Mouse (Mus musculus): ENCODE data around the gene Sema4b. TPM values are rescaled to one million over a fixed set of nuclear protein-coding genes. Genes with fewer than 3 reads are reported as not detected.

Gene Sema4b
- polyA plus RNA-seq, 1 experiment from 2014 or later = 15.9 TPM

DNA sequence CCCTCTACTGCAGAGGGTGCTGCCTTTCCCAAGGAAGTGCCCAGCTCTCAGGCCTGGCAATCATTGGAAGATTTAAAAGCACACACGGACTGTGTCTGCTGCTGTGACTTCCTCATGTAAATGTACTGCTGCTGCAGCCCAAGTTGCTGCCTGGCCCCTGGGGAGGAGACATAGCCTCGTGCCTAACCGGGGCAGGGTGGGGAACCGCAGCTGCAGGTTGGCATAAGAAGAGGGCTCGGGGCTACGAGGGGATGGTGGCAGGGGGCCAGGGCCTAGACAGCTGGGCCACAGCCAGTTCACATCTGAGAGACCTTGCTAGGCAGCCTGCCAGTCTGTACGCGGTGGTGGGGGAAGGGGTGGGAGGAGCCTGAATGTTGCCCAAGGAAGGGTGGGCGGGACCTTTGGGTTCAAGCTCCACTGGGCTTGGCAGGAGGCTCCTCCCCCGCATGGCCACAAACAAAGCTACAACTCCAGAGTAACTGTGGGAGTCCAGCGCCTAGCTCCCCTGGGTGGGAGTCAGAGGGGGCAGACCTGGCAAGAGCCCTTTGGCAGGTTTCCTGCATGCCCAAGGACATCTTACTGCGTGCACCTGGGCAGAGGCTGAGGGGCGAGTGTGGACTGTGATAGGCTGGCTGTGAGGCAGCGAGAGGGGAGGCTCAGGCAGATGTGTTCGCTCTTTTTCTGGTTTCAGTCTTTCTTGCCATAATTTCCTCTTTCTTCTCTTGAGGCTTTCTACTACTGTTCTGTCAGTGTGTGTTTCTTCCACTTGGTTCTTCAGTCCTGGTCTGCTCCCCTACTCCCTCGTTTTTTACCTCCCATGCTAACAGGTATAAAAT, 5.8 kb downstream of the Sema4b start:
- WGBS = 10% methylated on average over 16 of the region's 16 CpGs
- Histone ChIP-seq H3K27me3 (ENCODE audit: poor library complexity, severe bottlenecking) (no peaks in the 10 kb centered on the region), H3K9me3 (no peaks in the 10 kb centered on the region), H3K27ac (peak overlapping the region; percentile 91), H3K36me3 (replicated peaks) (peaks cover 6% of the 10 kb centered on the region), H3K4me3 (peak overlapping the region; percentile 47), H3K4me1 (peaks cover 74% of the 10 kb centered on the region)
- peak; percentile 82 for DNase-seq (ENCODE audit: extremely low spot score, low spot score)

DNA sequence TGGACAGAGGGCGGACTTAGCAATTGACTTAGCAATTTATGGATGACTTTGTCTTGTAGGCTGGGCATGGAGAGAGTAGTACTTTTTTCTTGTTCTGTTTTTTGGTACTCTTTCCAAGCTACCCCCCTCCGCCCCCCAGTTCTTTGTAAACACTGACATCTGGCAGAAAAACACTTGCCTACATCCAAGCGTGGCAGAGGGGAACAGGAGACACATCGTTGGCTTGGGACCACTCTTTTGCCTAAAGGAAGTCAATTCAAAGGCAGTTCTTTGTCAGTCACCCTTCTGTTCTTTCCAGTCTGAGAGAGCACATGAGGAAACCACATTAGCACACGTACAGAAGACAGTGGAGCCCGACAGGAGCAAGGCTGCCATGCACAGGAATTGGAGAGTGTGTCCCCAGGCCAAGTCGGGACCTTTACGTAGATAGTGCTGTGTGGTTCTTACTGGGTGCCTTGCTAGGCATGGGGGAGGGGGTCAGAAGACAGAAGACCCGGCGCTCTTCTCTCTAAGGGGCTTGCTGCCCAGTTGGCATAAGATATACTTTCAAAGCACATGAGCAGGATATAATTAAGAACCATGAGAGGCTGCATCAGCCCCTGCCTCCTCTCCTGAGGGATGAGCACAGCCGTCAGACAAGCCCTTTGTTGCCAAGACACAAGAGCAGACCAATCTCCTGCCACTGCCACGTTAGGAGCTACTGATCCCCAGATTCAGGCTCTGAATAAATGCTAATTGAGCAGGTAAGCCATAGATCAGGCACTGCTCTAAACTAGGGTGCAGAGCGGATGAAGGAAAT, 7.5 kb downstream of the Sema4b start:
- H3K27ac ChIP-seq = peak overlapping the region; percentile 2; the same call in 1 of the 2 replicates
- H3K9me3 ChIP-seq = no peaks in the 10 kb centered on the region
- peaks cover 74% of the 10 kb centered on the region for H3K4me1 ChIP-seq
- 71% methylated on average over 13 of the region's 13 CpGs for WGBS
- DNase-seq (ENCODE audit: extremely low spot score, low spot score) = no peak
- H3K4me3 ChIP-seq = no peak overlapping the region
- no peaks in the 10 kb centered on the region for H3K27me3 ChIP-seq (ENCODE audit: poor library complexity, severe bottlenecking)
- peaks cover 6% of the 10 kb centered on the region for H3K36me3 ChIP-seq (replicated peaks)

DNA sequence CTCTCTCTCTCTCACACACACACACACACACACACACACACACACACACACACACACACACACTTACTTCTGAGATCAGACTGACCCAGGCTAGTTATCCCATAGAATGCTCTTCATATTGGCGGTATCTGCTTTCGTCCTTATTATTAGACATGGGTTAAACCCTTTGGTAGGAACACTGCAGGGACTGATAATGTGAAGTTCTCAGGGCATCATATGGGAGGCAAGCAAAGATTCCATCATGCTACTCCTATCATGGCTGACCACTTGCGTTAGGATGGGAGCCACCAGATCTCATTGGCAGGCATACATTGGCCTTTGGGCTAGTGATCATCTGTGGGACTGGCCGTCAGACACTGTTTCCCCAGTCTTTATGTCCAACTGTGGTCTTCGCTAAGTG, 8.5 kb downstream of the Sema4b start:
- peaks cover 11% of the 10 kb centered on the region for H3K36me3 ChIP-seq (replicated peaks)
- H3K27ac ChIP-seq = no peak overlapping the region
- no peaks in the 10 kb centered on the region for H3K9me3 ChIP-seq
- H3K4me3 ChIP-seq = no peak overlapping the region
- H3K4me1 ChIP-seq = peaks cover 74% of the 10 kb centered on the region
- DNase-seq (ENCODE audit: extremely low spot score, low spot score) = no peak
- no peaks in the 10 kb centered on the region for H3K27me3 ChIP-seq (ENCODE audit: poor library complexity, severe bottlenecking)
- WGBS = 93% methylated on average over 5 of the region's 5 CpGs

DNA sequence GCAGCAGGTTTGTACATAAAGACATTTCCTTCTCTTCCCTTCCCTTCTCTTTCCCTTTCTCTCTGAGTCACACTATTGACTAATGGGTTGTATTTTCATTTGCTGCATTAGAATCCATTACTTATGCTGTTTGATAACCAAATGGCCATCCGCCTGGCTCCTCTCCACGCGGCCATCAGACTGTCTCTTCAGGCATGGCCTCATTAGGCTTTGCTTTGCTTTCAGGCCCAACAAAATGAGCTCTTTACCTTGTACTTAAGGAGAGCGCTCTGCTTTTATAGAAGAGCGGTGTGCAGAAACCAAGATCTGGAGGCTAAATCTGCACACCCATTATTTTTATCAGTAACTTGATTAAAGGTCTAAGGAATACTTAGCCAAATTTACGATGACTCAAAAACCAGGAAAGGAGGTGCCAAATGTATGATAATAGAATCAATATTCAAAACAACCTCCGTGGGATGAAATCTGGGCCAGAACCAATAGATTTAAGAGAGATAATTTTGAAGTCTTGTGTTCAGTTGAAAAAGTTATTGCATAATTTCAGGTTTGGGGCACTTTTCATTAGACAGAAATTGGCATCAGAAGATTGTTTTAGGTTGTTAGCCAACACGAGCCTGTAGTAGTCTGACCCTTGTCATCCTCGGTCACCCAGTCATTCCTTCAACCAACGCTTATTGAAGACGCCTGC, 9.1 kb downstream of the Sema4b start:
- peaks cover 12% of the 10 kb centered on the region for H3K36me3 ChIP-seq (replicated peaks)
- no peak overlapping the region for H3K27ac ChIP-seq
- H3K27me3 ChIP-seq (ENCODE audit: poor library complexity, severe bottlenecking) = no peaks in the 10 kb centered on the region
- WGBS = 90% methylated on average over 10 of the region's 11 CpGs
- no peaks in the 10 kb centered on the region for H3K9me3 ChIP-seq
- H3K4me3 ChIP-seq = no peak overlapping the region
- peaks cover 74% of the 10 kb centered on the region for H3K4me1 ChIP-seq
- DNase-seq (ENCODE audit: extremely low spot score, low spot score) = no peak

DNA sequence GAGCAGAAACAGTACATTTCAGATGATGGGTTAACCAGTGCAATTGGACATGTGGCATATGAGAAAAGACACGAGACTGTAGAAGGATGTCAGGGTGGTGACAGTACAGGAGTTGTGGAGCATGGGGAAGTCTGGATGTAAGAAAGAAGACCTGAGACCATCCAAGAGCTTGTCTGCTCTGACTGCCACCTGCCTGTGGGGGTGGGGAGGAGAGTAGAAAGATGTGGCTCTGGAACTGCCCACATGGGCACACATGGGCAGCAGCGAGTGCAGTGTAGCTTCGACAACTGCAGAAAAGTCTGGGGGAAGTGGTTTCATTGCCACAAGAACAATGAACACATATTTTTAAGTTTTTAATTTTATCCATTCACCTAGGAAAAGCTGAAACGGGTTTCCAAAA, 10.7 kb downstream of the Sema4b start:
- 19% methylated on average over 4 of the region's 4 CpGs for WGBS
- peaks cover 74% of the 10 kb centered on the region for H3K4me1 ChIP-seq
- peaks cover 27% of the 10 kb centered on the region for H3K36me3 ChIP-seq (replicated peaks)
- H3K27me3 ChIP-seq (ENCODE audit: poor library complexity, severe bottlenecking) = no peaks in the 10 kb centered on the region
- no peaks in the 10 kb centered on the region for H3K9me3 ChIP-seq
- H3K4me3 ChIP-seq = peak overlapping the region; percentile 79
- H3K27ac ChIP-seq = peak overlapping the region; percentile 97
- no peak for DNase-seq (ENCODE audit: extremely low spot score, low spot score)

DNA sequence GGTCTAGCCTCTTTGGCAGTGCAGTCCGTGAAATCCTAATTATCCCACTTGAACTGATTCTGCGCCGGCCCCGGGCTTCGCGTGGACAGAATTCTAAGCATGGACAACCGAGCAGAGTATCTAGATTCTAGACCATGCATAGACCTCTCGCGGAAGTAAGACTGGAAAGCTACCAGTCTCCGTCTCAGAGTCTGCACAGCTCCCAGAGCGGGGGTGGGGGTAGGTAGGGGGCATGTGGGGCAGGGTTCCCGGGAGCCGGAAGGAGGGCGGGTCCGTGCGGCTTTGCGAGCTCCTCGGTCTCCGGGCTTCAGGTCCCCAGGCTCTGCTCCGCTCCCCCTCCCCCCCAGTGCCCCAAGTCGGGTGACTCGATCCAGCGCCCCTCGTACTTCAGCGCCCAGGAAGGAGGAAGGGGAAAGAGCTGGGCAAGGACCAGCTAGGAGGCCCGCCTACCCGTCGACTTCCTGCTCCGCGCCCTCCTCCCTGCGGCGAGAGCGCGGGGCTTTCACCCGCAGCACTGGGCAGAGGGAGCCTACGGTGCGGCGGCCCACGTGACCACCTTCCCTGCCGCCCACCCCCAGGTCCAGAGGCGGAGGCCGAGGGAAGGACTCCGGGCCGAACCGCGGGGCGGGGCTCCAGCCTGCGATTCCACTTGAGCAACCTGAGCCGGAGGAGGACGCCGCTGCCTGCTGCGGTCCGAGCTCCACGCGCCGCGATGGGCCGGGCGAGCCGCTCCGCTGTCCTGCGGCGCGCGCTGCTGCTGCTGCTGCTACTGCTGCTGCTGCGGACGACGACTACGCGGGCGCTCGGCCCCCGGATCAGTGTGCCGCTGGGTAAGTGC, 11.5 kb downstream of the Sema4b start:
- H3K27me3 ChIP-seq (ENCODE audit: poor library complexity, severe bottlenecking) = no peaks in the 10 kb centered on the region
- no peaks in the 10 kb centered on the region for H3K9me3 ChIP-seq
- H3K4me3 ChIP-seq = peak overlapping the region; percentile 79
- peaks cover 35% of the 10 kb centered on the region for H3K36me3 ChIP-seq (replicated peaks)
- peak overlapping the region; percentile 97 for H3K27ac ChIP-seq
- under 1% methylated on average over 74 of the region's 74 CpGs for WGBS
- peaks cover 75% of the 10 kb centered on the region for H3K4me1 ChIP-seq
- peak; percentile 88 for DNase-seq (ENCODE audit: extremely low spot score, low spot score)

DNA sequence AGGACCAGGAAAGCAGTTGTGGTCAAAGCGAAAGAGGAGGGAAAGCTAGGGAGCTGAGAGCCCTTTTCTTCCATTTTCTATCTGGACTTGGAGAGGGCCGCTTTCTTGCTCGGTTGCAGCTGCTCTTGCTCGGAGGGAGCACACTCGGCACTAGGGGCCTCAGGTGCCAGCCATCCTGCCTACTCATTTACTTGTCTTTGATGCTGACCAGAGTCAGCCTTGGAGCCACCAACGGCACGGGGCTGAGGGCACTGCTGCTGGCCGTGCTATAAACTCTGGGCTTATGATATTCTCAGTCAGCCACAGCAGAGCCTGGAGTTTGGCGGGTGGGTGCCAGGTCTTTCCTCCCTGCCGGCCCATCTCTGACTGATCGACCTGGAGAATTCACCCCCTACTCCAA, 12.2 kb downstream of the Sema4b start:
- peak overlapping the region; percentile 97 for H3K27ac ChIP-seq
- peak overlapping the region; percentile 79 for H3K4me3 ChIP-seq
- H3K4me1 ChIP-seq = peaks cover 77% of the 10 kb centered on the region
- DNase-seq (ENCODE audit: extremely low spot score, low spot score) = no peak
- 4% methylated on average over 11 of the region's 11 CpGs for WGBS
- H3K9me3 ChIP-seq = no peaks in the 10 kb centered on the region
- no peaks in the 10 kb centered on the region for H3K27me3 ChIP-seq (ENCODE audit: poor library complexity, severe bottlenecking)
- peaks cover 41% of the 10 kb centered on the region for H3K36me3 ChIP-seq (replicated peaks)

DNA sequence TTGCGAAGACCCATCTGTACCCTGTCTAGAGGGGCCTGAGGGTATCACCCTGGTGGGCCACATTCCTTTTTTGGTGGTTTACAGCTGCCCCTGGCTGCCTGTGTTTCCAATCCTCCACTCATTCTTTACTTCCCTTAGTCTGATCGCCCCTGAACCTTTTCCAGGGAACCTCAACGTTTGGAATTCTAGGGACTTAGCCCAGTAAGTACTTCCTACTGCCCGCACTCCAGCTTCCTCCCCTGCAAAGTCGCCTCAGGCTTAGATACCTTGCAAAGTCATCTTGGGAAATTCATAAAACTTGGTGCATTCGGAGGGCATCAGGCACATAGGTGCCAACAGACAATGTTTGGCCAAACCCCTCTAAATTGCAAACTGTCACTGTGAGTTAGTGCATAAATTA, 12.6 kb downstream of the Sema4b start:
- peak overlapping the region; percentile 79 for H3K4me3 ChIP-seq
- peak overlapping the region; percentile 97 for H3K27ac ChIP-seq
- peaks cover 77% of the 10 kb centered on the region for H3K4me1 ChIP-seq
- peaks cover 41% of the 10 kb centered on the region for H3K36me3 ChIP-seq (replicated peaks)
- H3K27me3 ChIP-seq (ENCODE audit: poor library complexity, severe bottlenecking) = no peaks in the 10 kb centered on the region
- no peaks in the 10 kb centered on the region for H3K9me3 ChIP-seq
- no peak for DNase-seq (ENCODE audit: extremely low spot score, low spot score)
- 40% methylated on average over 6 of the region's 6 CpGs for WGBS

DNA sequence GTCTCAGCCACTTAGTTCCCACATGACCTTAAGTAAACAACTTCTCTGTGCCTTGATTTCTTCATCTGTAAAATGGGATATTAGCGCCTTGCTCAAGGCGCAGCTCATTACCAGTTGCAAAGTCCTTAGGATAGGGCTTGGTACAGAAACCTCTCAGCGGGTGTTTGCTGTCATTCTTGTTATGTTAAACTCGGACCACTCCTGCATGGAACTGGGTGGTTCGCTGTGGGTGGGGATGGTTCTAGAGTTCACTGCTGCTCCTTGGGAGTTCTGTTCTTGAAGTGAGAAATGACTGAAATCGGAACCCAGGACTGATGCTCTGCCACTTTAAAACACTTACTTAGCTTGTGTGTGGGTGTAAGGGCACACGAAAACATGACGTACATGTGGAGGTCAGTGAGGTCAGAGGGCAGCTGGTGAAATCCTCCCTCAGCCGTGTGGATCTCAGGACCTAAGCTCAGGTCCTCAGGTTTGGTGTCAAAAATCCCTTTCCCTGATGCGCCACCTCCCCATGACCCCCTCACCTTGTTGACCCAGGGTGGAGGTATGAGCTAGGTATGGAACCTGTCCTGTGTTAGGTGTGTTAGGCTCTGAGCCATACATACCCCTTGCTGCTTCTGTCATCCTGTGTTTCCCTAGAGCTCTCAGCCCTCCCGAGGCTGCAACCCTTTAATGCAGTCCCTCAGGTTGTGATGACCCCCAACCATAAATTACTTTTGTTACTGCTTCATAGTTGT, 13.4 kb downstream of the Sema4b start:
- Histone ChIP-seq H3K4me3 (peak overlapping the region; percentile 79; the same call in 1 of the 2 replicates), H3K36me3 (replicated peaks) (peaks cover 44% of the 10 kb centered on the region), H3K9me3 (no peaks in the 10 kb centered on the region), H3K4me1 (peaks cover 82% of the 10 kb centered on the region), H3K27ac (no peak overlapping the region), H3K27me3 (ENCODE audit: poor library complexity, severe bottlenecking) (no peaks in the 10 kb centered on the region)
- no peak for DNase-seq (ENCODE audit: extremely low spot score, low spot score)
- 78% methylated on average over 11 of the region's 11 CpGs for WGBS

DNA sequence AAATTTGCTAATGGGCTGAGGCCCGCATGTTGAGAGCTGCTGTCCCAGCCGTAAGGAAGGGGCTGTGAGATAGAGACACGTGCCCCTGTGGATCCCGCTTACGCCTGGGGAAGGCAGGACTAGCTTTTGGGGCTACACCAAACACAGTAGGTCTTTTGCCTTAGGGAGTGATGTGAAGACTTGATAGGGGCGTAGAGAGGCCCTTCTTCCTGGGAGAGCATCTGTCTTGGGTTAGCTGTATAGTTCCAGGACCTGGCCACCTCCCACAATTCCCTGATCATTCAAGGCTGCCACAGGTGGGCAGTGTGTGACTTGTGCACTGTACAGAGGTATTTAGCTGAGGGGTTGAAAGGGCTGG, 13.9 kb downstream of the Sema4b start:
- H3K4me3 ChIP-seq = no peak overlapping the region

DNA sequence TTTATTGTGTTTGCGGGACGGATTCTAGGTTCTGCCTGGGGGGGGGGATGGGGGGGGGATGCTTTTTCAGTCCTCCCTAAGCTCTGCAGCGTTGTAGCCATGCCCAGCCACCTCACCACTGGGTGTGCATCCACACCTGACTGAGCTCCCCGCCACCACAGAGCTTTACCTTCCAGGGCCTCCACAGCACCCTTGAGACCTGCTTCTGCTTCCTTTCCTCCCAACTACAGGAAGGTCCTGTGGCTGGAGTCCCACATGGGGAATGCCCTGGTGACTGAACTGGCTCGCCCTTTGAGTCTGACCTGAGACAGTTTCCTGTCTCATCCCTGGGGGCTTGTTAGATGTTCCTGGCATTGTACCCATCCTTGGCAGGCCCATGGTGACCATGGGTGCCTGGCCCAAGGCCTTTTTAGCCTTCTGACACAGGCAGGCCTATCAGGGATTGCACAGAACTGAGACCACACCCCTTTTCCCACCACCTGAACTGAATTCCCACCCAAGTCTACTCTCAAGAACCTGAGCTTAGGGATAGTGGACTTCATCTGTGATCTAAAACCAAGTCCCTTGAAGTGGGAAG, 14.4 kb downstream of the Sema4b start:
- peaks cover 91% of the 10 kb centered on the region for H3K4me1 ChIP-seq
- H3K4me3 ChIP-seq = no peak overlapping the region
- no peak for DNase-seq (ENCODE audit: extremely low spot score, low spot score)
- H3K36me3 ChIP-seq (replicated peaks) = peaks cover 46% of the 10 kb centered on the region
- WGBS = 86% methylated on average over 5 of the region's 5 CpGs
- H3K27me3 ChIP-seq (ENCODE audit: poor library complexity, severe bottlenecking) = no peaks in the 10 kb centered on the region
- H3K9me3 ChIP-seq = no peaks in the 10 kb centered on the region
- peak overlapping the region; percentile 0; the same call in 1 of the 2 replicates for H3K27ac ChIP-seq

More for the DNA sequence above, 13.9 kb downstream of the Sema4b start:
- peaks cover 87% of the 10 kb centered on the region for H3K4me1 ChIP-seq
- H3K27ac ChIP-seq = peak overlapping the region; percentile 0; the same call in 1 of the 2 replicates
- H3K27me3 ChIP-seq (ENCODE audit: poor library complexity, severe bottlenecking) = no peaks in the 10 kb centered on the region
- WGBS = 91% methylated on average over 6 of the region's 6 CpGs
- H3K36me3 ChIP-seq (replicated peaks) = peaks cover 44% of the 10 kb centered on the region
- no peaks in the 10 kb centered on the region for H3K9me3 ChIP-seq
- no peak for DNase-seq (ENCODE audit: extremely low spot score, low spot score)

All from forebrain, embryonic 10.5 days (tissue).